Mouse (Mus musculus) fibroblast of lung, adult 2 months (primary cell): ENCODE measurements at regions not wholly inside any gene's neighbourhood (a gene's known extent, or its start where the extent isn't known, plus 50 kb on each side); places are given as distances from the start of the nearest gene placed in this dataset.
A peak's percentile ranks its signal among the peaks of the same experiment; 100 is the strongest.

Source experiments
- DNase-seq: peaks from one replicate; pipeline ENCODE4 v3.0.0-alpha.2; 2011; ENCODE audit warnings: low read depth

- DNase-seq = no peak
Observed at GRCm38 (mm10) chr1:71472691-71473090, 58.0 kb upstream of the Abca12 start.

- DNase-seq = no peak
Observed at GRCm38 (mm10) chr1:71483149-71483548, 68.4 kb upstream of the Abca12 start.

- DNase-seq = peak; percentile 30
Observed at GRCm38 (mm10) chr1:71494576-71494975, 62.4 kb upstream of the Atic start.

GRCm38 (mm10) chr1:71505898-71506297 lies 51.1 kb upstream of the Atic start:
- DNase-seq = no peak

- no peak for DNase-seq
Observed at GRCm38 (mm10) chr1:71506534-71506933, 50.4 kb upstream of the Atic start.
